Mouse (Mus musculus) gastrocnemius, postnatal 36 days (tissue): ENCODE data around the gene Mccc1. TPM values are rescaled to one million over a fixed set of nuclear protein-coding genes. Genes with fewer than 3 reads are reported as not detected.

Experiments
- DNase-seq, 2 experiments: peaks; one replicate each; pipeline ENCODE4 v3.0.0; 2022
- intact Hi-C: fragments of 180-260 bp; cut with DNase I; formaldehyde crosslinking; loops from one replicate; pipeline ENCODE4 v1.15.1; 2025
- total RNA-seq, 2 experiments: library from RNA; stranded (reverse); gene quantifications; 2 replicates each; pipeline ENCODE4 v1.2.3; 2021

The Mccc1 gene
- total RNA-seq, 2 experiments from 2014 or later = 28.3 to 35.9 TPM

DNA sequence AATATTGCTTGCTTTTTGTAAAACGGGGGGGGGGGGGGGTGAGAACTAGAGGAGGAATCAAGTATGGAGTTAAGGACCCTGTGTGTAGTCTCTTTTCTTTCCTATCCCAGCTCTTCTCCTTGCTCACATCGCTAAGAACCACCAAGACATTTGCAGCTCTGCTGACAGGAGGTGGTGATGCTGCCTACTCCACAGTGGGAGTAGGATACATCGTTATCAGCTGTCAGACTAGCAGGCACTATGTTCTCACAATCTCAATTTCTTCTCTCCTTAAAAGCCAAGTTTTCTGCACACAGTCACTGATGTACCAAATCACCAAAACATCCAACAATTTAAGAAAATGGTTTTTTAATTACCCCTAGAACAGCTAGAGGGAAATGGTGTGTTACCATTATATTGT lies 71.1 kb downstream of the Mccc1 start:
- intact Hi-C loops = no loop called here
- DNase-seq = no peak

DNA sequence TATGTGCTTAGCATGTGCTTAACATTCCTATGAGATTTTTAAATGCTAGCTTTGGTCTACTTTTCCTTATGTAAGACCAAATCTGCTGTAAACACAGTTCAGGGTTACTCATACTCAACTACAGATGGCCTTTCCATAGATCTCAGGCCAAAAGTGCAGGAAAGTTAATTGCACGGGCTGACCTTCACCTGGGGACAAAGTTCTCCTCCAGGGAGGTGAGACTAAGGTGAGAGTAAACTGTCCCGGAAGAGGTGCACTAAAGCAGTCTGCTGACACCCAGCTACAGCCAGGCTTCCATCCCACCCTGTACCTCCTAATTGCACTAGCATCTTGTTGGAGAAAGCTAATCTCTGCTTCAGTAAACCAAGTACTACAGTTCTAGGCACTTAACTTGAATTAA lies 74.6 kb downstream of the Mccc1 start:
- intact Hi-C loops = no loop called here
- DNase-seq = no peak

DNA sequence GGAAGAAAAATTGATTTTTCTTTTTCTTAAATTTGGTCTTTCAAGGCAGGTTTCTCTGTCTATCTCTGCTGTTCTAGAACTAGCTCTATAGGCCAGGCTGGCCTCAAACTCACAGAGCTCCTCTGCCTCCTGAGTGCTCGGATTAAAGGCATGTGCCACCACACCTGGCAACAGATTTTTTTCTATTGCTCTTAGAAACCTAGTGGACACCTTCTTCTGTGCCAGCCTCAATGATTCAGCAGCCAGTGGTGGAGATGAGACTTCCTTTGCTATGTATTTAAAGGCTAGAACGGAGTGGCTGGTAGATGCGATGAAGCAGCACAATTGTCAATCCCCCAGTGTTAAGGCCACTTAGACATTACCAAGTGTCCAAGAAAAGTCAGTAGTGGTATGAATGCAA lies 76.5 kb downstream of the Mccc1 start:
- no peak for DNase-seq
- intact Hi-C loops = no loop called here

DNA sequence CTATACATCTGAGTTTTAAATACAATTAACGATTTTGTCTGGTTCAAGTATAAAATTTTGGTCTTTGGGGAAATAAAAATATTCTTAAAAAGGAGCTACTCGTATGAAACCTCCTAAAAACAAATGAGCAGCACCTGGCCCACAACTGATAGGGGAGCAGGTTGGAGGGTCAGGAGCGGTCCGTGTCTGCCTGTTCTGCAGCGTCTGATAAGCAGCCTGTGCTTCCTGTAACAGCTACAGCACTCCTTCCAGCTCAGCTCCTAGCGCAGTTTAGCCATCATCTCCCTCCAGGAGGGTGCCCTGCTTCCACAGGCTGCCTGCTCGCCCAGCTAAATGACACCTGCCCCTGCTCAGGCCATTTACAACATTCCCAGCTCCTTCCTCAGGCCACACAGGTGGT lies 77.0 kb downstream of the Mccc1 start:
- DNase-seq = no peak
- intact Hi-C loops = no loop called here

DNA sequence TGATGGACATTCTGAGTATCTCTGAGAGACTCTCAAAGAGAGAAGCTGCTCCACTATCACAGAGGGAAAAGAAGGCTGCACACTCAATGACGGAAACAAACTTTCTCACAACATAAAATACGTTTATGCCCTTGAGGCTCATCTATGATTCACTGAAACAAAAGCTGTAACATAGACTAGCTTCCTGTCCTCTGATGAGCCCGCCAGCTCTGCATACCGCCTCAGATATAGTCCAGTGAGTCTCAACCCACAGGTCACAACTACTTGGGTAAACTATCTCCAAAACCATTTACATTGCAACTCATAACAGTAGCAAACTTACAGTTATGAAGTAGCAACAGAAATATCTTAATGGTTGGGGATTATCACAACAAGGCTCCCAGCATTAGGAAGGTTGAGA lies 78.0 kb downstream of the Mccc1 start:
- no peak for DNase-seq
- intact Hi-C loops = no loop called here

DNA sequence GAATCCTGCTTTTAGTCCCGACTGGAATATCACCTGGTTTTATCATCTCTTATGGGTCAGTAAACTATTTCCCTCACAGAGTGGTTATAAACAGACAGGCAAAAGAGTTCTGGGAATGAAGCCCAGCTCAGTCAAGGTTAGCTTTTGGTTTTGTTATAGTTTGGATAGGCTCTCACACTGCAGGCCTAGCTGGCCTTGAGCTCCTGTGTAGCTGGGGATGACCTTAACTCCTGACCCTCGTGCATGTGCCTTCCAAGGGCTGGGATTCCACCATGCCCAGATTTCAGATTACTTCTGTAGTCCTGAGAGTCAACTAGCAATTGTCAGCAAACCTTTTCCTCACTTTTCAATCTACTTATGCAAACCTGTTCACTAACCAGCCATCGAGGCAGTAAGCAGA lies 82.2 kb downstream of the Mccc1 start:
- DNase-seq = no peak
- intact Hi-C loops = no loop called here

Other genes with a start within 250 kb of the Mccc1 start
- gene Atp11b, start 246.6 kb downstream of the Mccc1 start, total RNA-seq = 10 to 100 TPM; 16.4 to 17.1 TPM
- 10 to 100 TPM; 76.0 to 76.4 TPM for gene Dcun1d1, start 63.2 kb downstream of the Mccc1 start, total RNA-seq
- gene Ccdc144b, start 52.9 kb upstream of the Mccc1 start, total RNA-seq = not detected
- gene Acad9, start 65.3 kb upstream of the Mccc1 start, total RNA-seq = 10 to 100 TPM; 27.8 to 30.0 TPM
- 1 to 10 TPM; 1.6 to 2.1 TPM for gene D3Ertd254e, start 150.3 kb upstream of the Mccc1 start, total RNA-seq
- not detected for gene Qrfpr, start 221.6 kb upstream of the Mccc1 start, total RNA-seq